Mouse (Mus musculus): ENCODE measurements around the gene Pclaf. TPM values are rescaled to one million over a fixed set of nuclear protein-coding genes. Genes with fewer than 3 reads are reported as not detected.

Gene Pclaf
- 83.5 and 134 TPM in 2 replicates for total RNA-seq (2014; fragmentation: Nextera tagmentation)
- total RNA-seq (2017) = 235 and 300 TPM in 2 replicates

DNA sequence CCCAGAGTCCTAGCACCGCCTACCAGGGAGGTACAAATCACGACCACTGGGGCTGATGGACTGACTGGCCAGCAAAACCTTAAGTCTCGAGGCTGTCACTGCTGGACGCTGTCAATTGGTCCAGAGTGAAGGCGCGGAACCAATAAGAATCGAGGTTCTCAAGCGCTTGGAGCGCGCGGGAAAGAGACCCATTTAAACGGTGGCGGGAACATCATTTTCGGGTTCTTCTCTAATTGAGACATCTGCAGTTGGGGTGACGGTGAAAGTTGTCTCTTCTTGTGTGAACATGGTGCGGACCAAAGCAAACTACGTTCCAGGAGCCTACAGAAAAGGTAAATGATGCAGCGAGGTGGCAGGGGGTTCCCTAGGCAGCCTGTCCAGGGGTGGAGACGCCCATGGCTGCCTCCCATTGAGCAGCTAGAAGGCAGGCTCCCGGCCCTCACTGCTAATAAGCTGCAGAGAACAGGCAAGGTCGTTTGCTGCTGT, at the start of gene Pclaf:
TSS of gene Pclaf (plus strand) at position 95 of the 486 bp plus-strand sequence.
- ATAC-seq (replicated peaks; ENCODE audit: poor library complexity, severe bottlenecking) = peak; percentile 99

DNA sequence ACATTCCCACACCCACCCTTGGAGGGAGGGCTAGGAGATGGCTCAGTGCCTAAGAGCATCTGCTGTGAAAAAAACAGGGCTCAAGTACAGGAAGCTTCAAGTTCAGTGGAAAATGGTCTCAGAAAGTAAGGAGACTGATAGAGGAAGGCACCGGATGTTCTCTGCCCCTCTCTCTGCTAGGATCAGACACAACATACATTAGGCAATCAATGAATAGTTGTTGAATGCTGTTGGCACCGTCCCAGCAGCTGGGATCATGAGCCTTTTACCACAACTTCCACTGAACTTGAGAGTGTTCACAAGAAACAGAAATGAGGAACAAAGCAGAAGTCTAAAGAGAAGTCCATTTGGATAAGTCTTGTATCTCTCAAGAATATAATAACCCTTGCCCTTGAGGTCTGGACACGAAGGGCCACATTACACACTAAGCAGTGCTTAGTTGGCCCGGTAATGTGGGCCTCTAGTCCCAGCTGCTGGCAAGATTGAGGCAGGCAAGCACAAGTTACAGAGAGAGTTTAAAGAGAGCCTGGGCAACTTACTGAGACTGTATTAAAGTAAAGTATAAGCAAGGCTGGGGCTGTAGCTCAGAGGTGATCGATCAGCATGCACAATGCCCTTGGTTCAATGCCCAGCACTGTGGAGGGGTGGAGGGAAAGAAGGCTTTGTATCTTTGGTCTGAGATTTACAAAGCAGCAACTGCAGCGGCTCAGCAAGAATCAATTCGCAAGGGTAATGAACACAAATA, 45.4 kb upstream of the Pclaf start:
- ATAC-seq (replicated peaks; ENCODE audit: poor library complexity, severe bottlenecking) = peak; percentile 84

DNA sequence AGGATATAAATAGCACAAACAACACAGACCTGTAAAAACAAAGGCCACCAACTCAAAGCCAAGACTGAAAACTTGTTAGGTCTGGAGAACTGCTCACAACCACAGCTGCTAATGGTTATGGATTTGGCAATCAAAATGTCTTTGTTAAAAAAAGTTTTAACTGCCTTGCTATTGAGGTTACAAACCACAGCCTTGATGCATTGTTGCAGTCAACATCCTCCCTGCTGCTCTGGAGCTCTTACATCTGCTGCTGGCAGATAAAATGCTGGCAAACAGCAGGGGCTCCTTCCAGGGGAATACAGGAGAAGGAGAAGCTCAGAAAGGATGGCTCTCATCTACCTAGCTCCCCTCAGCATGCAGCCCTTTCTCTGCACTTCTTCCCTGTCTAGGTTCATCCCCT, 41.9 kb upstream of the Pclaf start:
- peak; percentile 64 for ATAC-seq (replicated peaks; ENCODE audit: poor library complexity, severe bottlenecking)

DNA sequence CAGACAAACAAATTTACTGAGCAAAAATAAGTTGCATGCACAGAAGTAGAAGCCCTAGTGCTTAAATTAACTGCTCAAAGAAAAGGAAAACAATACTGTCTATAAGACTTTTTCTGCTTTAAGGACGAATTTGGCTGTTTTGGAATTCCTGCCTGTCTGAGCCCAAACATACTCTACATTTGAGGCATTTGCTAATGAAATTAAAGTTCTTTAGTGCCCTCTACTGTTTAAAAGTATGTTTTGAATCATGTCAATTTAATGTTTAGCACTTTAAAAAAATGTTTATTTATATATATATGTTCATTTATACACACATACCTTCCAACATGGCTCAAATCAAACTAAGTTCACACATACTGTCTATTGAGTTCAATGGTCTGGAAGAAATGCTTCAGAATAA, 39.8 kb upstream of the Pclaf start:
- no peak for ATAC-seq (replicated peaks; ENCODE audit: poor library complexity, severe bottlenecking)

DNA sequence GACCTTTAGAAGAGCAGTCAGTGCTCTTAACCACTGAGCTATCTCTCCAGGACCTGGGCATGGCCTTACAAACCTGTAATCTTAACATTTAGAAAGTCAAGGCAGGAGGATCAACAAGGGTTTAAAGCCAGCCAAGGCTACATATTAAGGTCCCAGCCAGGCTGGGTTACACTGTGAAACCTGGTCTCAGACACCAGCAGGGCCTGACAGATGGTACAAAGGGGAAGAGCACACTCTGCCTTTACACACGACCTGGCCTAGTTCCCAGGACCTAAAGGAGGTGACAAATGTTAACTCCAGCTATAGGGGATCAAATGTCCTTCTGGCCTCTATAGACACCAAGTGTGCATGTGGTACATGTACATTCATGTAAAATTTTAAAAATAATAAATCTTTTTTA, 30.4 kb upstream of the Pclaf start:
- ATAC-seq (replicated peaks; ENCODE audit: poor library complexity, severe bottlenecking) = no peak

DNA sequence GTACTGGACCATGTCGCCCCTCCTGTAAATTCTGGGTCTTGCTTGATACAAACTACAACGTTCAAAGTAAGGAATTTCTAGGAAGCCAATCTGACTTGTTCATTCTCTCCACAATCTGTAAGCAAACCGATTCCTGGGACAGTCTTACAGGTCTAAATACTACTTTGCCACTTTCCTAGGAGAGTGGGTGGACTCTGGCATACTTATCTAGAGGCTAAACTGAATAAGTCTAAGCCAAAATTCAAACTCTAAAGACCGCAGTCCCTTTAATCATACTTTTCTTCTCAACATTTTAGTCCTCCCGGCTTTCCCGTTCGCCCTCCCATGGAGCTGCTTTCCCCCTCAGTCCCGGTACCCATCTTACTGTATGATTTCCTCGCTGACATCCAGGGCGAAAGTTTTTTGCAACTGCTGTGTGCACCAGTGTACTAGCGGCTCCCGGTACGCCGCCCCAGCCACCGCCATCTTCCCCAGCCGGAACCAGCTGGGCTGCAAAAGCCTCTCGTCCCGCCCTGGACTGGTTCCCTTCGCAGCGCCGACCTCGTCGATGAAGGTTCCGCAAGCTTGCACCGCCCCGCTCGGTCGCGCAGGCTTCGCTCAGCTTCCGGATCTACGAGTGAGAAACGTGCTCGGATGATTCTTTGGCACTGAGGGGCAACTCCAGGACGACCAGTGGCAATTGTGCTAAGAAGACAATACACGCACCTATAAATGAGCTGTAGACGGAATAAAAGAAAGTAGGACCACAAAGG, 5.3 kb upstream of the Pclaf start:
- ATAC-seq (replicated peaks; ENCODE audit: poor library complexity, severe bottlenecking) = peak; percentile 100

DNA sequence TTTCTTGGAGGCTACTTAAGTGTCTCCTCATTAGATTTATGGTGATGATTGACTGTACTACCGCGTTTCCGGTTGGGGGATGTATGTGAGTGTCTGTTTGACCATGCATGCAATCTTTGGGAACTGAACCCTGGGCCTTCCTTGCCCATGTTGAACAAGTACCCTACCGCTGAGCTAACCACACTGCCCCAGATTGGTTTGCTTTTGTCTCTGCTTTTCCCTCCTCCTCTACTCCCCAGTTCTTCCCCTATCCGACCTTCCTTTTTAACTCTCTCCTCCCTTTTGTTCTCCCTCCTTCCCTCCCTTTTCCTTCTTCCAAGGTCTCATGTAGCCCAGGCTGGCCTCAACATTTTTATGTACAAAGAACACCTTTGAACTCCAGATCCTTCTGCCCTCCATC, 1.1 kb downstream of the Pclaf start:
- ATAC-seq (replicated peaks; ENCODE audit: poor library complexity, severe bottlenecking) = peak; percentile 41; the same call in 1 of the 2 replicates

DNA sequence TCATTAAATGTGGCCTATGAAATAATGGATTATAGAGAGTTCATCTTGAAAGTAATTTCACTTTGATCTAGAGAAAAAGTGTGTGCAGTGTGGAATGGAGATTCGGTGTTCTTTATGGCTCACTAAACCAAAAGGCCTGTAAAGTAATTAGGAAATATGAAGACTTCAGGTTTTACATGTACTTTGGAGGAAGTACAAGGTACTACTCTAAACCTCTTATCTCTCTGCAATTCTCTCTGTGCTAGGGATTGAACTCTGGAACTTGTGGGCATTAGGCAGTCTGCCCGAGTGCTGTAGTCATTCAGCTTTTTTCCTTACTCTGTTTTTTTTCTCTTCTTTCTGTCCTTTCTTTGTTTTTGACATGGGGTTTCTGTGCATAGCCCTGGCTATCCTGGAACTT, 6.9 kb downstream of the Pclaf start:
- ATAC-seq (replicated peaks; ENCODE audit: poor library complexity, severe bottlenecking) = no peak

DNA sequence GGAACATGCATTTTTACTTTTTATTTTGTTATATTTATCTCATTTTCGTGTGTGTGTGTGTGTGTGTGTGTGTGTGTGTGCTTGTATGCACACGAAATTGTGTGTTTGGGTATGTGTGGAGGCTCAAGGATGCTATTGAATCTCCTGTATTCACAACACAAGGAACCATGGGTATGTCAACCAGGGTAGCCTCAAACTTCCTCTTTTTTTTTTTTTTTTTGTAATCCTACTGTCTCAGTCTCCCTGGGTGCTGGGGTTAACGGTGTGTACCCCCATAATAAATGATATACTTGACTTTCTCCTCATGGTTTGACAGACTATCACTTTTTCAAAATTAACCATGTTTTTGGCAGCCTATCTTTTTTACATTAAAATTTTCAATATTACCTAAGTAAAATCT, 12.8 kb downstream of the Pclaf start:
- ATAC-seq (replicated peaks; ENCODE audit: poor library complexity, severe bottlenecking) = peak; percentile 44; the same call in 1 of the 2 replicates

DNA sequence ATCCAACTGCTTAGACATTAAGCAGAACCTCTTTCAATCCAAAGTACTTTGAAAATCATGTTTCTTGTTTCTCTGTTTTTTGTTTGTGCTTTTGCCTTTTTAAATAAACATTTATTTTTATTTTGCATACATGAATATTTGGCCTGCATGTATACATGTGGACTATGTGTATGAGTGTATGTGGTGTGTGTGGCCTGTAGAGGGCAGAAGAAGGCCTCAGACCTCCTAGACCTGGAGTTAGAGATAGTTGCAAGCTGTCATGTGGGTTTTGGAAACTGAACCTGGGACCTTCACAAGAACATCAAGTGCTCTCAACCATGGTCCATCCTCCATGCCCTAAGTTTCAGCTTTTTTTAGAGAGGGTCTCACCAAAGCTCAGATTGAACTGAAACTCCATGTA, 13.4 kb downstream of the Pclaf start:
- no peak for ATAC-seq (replicated peaks; ENCODE audit: poor library complexity, severe bottlenecking)

DNA sequence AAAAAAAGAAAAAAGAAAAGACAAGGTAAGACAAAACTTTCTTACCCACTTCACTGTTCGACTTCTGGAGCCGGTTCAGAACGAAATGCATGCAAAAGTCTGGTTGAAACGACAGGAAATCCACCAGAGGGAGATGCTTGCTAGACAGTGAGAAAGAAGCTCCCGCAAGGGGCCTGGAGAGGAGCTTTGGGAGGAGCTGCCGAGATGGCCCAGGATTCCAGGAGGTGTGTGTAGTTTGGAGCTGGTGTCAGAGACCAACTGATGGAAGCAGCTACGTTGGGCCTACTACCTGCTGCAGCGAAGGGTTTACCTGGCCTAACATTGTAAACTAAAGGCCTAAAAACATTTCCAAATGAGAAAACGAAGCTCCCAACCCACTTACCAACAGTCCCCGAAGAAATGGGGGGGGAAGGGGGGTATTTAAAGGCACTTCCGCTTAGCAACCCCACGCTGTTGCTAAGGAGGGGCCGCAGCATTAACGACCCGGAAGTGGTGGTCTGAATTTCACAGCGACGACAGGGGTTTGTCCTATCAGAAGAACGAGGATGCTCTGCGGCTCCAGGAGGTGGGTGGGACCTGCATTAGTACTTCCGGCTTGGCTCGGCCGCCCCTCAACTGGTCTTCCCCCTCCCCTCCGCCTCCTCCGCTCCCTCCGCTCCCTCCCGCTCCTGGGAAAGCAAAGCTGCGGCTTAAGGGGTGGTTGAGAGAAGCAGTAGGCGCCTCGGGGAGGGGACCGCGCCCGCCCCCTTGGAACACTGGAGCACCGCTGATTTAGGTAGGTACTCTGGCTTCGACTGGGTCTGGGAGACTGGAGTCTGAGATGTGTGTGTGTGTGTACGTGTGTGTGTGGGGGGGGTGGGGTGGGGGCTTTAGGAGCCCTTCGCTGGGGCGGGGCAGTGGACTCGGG, 18.6 kb downstream of the Pclaf start, which contains the start of the genes Trip4 and Csnk1g1:
TSS of gene Trip4 (minus strand) at position 401 of the 907 bp plus-strand sequence.
TSS of gene Csnk1g1 (plus strand) at position 531 of the 907 bp plus-strand sequence.
- peak; percentile 98 for ATAC-seq (replicated peaks; ENCODE audit: poor library complexity, severe bottlenecking)

DNA sequence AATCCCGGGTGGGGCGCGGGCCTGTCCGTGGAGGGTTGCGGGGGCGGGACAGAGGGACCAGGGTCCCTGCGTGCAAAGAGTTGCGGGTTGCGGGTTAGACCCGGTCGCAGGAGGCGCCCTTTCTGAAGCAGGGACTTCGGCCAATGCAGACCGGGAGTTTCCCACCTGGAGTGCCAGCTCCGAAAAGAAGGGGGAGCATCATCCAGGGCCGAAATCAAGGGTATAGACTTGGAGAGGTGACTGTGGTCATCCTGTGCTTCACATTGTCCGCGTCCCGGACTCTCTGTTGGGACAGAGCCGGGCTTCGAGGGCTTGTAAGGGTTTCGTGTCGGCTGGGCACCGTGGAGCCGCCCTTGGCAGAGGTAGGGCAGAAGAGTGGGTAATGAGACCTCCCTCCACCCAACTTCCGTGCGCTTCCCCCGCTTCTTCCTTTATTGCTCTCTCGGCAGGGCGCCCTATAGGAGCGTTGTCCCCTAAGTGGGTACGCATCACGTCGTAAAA, 19.3 kb downstream of the Pclaf start:
- peak; percentile 68 for ATAC-seq (replicated peaks; ENCODE audit: poor library complexity, severe bottlenecking)

DNA sequence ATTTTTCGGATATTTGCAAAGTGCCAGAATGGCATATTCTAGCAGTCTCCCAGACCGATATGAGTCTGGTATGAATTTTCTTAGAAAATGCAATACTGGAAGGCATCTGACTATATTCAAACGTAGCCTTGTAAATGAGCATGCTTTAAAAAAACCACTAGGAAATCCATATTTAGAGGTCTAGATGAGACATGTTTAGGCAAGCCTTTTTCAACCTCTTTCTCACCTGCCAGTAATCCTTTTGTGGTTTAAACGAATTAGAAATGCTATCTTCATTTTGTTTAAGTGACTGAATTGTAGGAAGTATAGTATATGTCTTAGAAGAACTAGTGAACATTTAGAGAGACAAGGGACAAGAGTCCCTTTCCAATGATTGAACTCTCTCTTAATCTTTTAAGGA, 19.8 kb downstream of the Pclaf start:
- no peak for ATAC-seq (replicated peaks; ENCODE audit: poor library complexity, severe bottlenecking)

DNA sequence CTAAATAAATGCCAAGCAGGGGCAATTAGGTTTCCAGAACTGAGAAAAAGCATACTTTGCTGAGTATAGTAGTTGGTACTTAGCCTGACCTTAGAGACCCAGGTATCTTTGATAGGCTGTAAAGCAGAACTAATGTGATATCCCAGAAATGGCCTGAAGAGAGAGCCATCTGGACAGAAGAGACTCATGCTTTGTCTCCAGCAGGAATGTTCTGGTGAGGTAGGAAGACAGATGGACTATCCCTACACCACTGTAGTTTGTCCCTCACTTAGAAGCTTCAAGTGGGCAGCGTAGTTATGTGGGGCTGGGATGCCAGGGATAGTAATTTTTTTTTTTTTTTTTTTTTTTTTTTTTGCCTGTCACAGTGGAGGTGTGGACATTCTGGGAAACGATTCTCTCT, 23.9 kb downstream of the Pclaf start:
- no peak for ATAC-seq (replicated peaks; ENCODE audit: poor library complexity, severe bottlenecking)

DNA sequence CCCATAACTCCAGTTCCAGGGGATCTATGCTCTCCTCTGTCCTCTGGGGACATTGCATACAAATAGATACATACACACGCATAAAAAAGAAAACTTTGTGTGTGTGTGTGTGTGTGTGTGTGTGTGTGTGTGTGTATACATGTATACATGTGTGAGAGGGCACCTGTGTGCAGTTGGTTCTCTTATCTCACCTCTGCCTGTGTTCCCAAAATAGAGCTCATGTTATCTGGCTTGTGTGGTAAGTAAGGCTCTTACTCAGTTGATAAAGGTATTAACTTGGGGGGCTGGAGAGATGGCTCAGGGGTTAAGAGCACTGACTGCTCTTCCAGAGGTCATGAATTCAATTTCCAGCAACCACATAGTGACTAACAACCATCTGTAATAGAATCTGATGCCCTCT, 27.0 kb downstream of the Pclaf start:
- ATAC-seq (replicated peaks; ENCODE audit: poor library complexity, severe bottlenecking) = no peak

DNA sequence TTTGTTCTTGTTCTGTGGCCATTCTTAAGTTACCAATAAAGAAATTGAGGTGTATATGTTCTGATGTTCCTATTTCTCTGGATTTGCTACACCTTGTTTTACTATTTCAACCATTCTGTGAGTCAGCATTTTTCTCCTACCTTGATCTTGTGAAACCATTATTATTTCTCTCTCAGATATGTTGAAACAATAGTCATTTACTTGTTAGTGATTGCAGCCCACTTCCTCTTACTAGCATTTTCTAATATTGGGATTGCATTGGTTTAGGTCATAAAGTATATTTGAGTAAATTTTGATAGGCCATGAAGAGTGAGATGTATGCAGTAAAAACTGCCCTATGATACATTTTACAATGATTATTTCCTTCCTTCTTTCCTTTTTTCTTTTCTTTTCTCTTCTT, 38.4 kb downstream of the Pclaf start:
- ATAC-seq (replicated peaks; ENCODE audit: poor library complexity, severe bottlenecking) = peak; percentile 63

DNA sequence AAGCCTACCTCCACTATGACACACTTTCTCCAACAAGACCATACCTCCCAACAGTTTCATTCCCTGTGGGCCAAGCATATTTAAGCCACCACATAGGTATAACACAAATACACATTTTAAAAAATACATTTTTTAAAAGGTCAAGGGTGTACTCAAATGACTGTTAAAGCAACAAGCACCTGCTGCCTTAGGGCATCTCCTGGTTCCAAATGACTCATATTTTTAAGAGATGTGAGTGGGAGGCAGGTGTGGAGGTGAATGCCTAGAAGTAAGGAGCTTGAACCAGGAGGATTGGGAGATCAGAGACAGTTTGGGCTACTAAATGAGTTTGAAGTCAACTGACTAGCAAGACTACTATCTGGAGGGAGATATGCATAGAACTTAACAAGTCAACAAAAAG, 39.8 kb downstream of the Pclaf start:
- ATAC-seq (replicated peaks; ENCODE audit: poor library complexity, severe bottlenecking) = no peak

DNA sequence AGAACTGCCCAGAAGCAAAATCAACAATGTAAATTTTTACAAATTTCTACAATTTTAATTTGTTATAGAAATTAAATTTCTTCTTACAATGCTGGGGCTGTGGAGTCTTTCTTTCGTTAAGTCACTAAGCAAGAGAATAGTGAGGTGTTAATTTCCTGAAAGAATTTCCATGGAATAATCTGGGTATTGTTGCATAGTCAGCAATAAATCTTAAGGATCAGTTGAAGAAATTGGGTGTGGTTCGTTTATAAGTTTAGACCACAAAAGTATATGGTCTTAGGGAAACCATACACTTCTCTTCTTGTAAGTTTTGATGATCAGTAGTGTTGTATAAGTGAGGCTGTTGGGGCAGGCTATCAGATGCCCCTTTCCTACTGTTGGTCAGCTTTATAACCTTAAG, 47.5 kb downstream of the Pclaf start:
- ATAC-seq (replicated peaks; ENCODE audit: poor library complexity, severe bottlenecking) = no peak

DNA sequence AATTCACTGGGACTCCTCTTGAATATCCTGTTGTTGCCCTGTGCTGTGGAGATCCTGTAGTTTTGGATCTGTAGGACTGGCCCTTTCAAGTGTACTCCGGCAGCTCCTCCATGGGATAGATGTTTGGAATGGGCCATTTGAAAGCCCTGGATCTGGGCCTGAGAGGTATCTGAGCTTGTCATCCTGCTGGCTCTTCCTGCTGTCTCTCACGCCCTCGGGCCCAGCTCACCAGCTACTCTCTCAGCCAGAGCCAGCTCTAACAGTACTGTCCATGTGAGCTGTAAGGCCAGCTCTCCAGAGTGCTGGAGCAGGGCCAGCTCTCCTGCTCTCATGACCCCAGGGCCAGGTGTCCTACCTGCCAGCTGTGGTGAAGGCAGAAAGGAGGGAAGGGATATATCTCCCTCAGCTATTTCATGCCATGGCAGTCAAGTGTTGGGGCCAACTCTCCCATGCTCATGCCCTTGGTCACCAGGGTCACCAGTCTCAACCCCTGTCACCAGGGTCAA, 61.1 kb downstream of the Pclaf start:
- no peak for ATAC-seq (replicated peaks; ENCODE audit: poor library complexity, severe bottlenecking)
